Mouse (Mus musculus) kidney, embryonic 14.5 days (tissue): ENCODE data around the gene Fyb2. TPM values are rescaled to one million over a fixed set of nuclear protein-coding genes. Genes with fewer than 3 reads are reported as not detected.

ENCODE experiments used
- ATAC-seq: fragments of 200-750 bp; cut with Nextera tagmentation; 2 replicates; pipeline ENCODE4 v1.8.0; 2017; ENCODE audit warnings: moderate number of reproducible peaks, mild to moderate bottlenecking, moderate TSS enrichment, moderate library complexity; ENCODE audit not compliant: low FRiP score, low TSS enrichment
- H3K27ac ChIP-seq: fragments of 300-500 bp; sonication (generic); 2 replicates; pipeline ENCODE4 v1.5.1; 2014; ENCODE audit warnings: low read depth, mild to moderate bottlenecking, low read length, moderate library complexity, mixed read lengths
- H3K27me3 ChIP-seq: fragments of 300-500 bp; sonication (generic); 2 replicates; pipeline ENCODE4 v1.6.1; 2014; ENCODE audit warnings: mild to moderate bottlenecking, low read length; ENCODE audit not compliant: control insufficient read depth, insufficient read depth
- H3K36me3 ChIP-seq: fragments of 300-500 bp; sonication (generic); 2 replicates; pipeline ENCODE4 v1.6.1; 2014; ENCODE audit warnings: low read length, mixed read lengths; ENCODE audit not compliant: control insufficient read depth, insufficient read depth
- H3K4me1 ChIP-seq: fragments of 300-500 bp; sonication (generic); 2 replicates; pipeline ENCODE4 v1.6.1; 2014; ENCODE audit warnings: low read length, mixed read lengths; ENCODE audit not compliant: control insufficient read depth, insufficient read depth
- H3K4me2 ChIP-seq: fragments of 300-500 bp; sonication (generic); replicated peaks from 2 replicates; pipeline ENCODE4 v1.6.1; 2014; ENCODE audit warnings: low read depth, mild to moderate bottlenecking, low read length
- H3K4me3 ChIP-seq: fragments of 300-500 bp; sonication (generic); 2 replicates; pipeline ENCODE4 v1.5.1; 2014; ENCODE audit warnings: mild to moderate bottlenecking, low read length
- H3K9ac ChIP-seq: fragments of 300-500 bp; sonication (generic); 2 replicates; pipeline ENCODE4 v1.6.1; 2014; ENCODE audit warnings: low read depth, mild to moderate bottlenecking, low read length, moderate library complexity
- H3K9me3 ChIP-seq: fragments of 300-500 bp; sonication (generic); 2 replicates; pipeline ENCODE4 v1.6.1; 2016; ENCODE audit warnings: low read length; ENCODE audit not compliant: control insufficient read depth
- WGBS: fragments of 180-500 bp; shearing (Covaris S2); extraction: QIAGEN DNeasy Blood & Tissue Kit; methylation state at CpG from one replicate; pipeline ENCODE4 v1.1.7; 2014; 5-methylcytosine and 5-hydroxymethylcytosine counted together
- polyA plus RNA-seq: library from polyadenylated mRNA; unstranded; fragments of >200 nt; fragmentation: Nextera tagmentation; extraction: Ambion mirVana; gene quantifications from 2 replicates; pipeline ENCODE4 v1.2.1, GENCODE M21; 2014

The Fyb2 gene
- polyA plus RNA-seq, 1 experiment from 2014 or later, result 0.79 TPM

- Histone ChIP-seq H3K4me3 (no peak overlapping the region), H3K4me2 (no peak overlapping the region)
- ATAC-seq, result no peak
These were observed 20.4 kb downstream of the Fyb2 start for GRCm38 (mm10) chr4:104933620-104934019.

GRCm38 (mm10) chr4:104934997-104935396, 21.7 kb downstream of the Fyb2 start:
- Histone ChIP-seq H3K4me3 (no peak overlapping the region), H3K27me3 (no peaks in the 10 kb centered on the region), H3K9me3 (no peaks in the 10 kb centered on the region), H3K4me2 (no peak overlapping the region), H3K27ac (no peak overlapping the region), H3K36me3 (no peaks in the 10 kb centered on the region), H3K9ac (no peak overlapping the region), H3K4me1 (no peaks in the 10 kb centered on the region)
- ATAC-seq, result no peak
- WGBS, result 59% methylated on average over 3 of the region's 3 CpGs

More at GRCm38 (mm10) chr4:104933620-104934019, 20.4 kb downstream of the Fyb2 start:
- Histone ChIP-seq H3K9me3 (no peaks in the 10 kb centered on the region), H3K9ac (no peak overlapping the region), H3K36me3 (no peaks in the 10 kb centered on the region), H3K4me1 (no peaks in the 10 kb centered on the region), H3K27me3 (no peaks in the 10 kb centered on the region), H3K27ac (no peak overlapping the region)

- ATAC-seq, result no peak
- no peaks in the 10 kb centered on the region for H3K27me3 ChIP-seq
- 67% methylated on average over 3 of the region's 3 CpGs for WGBS
- no peaks in the 10 kb centered on the region for H3K4me1 ChIP-seq
- H3K4me2 ChIP-seq, result no peak overlapping the region
- H3K9me3 ChIP-seq, result no peaks in the 10 kb centered on the region
- H3K36me3 ChIP-seq, result no peaks in the 10 kb centered on the region
- H3K4me3 ChIP-seq, result no peak overlapping the region
- no peak overlapping the region for H3K9ac ChIP-seq
- H3K27ac ChIP-seq, result no peak overlapping the region
These were observed 22.2 kb downstream of the Fyb2 start for GRCm38 (mm10) chr4:104935436-104935835.

GRCm38 (mm10) chr4:104936011-104936410, 22.8 kb downstream of the Fyb2 start:
- H3K9me3 ChIP-seq, result no peaks in the 10 kb centered on the region
- no peak overlapping the region for H3K4me3 ChIP-seq
- H3K27ac ChIP-seq, result no peak overlapping the region
- no peak overlapping the region for H3K4me2 ChIP-seq
- no peak for ATAC-seq
- 30% methylated on average over 9 of the region's 9 CpGs for WGBS
- no peak overlapping the region for H3K9ac ChIP-seq
- H3K36me3 ChIP-seq, result no peaks in the 10 kb centered on the region
- no peaks in the 10 kb centered on the region for H3K4me1 ChIP-seq
- H3K27me3 ChIP-seq, result no peaks in the 10 kb centered on the region

- no peak overlapping the region for H3K27ac ChIP-seq
- no peak overlapping the region for H3K4me3 ChIP-seq
- no peak overlapping the region for H3K9ac ChIP-seq
- H3K4me1 ChIP-seq, result no peaks in the 10 kb centered on the region
- H3K4me2 ChIP-seq, result no peak overlapping the region
- no peaks in the 10 kb centered on the region for H3K27me3 ChIP-seq
- 83% methylated on average over 6 of the region's 6 CpGs for WGBS
- no peaks in the 10 kb centered on the region for H3K9me3 ChIP-seq
- no peaks in the 10 kb centered on the region for H3K36me3 ChIP-seq
- ATAC-seq, result no peak
These were observed 26.3 kb downstream of the Fyb2 start for GRCm38 (mm10) chr4:104939535-104939934.

- no peaks in the 10 kb centered on the region for H3K36me3 ChIP-seq
- no peaks in the 10 kb centered on the region for H3K9me3 ChIP-seq
- H3K4me2 ChIP-seq, result no peak overlapping the region
- no peak overlapping the region for H3K9ac ChIP-seq
- H3K27me3 ChIP-seq, result no peaks in the 10 kb centered on the region
- H3K4me1 ChIP-seq, result no peaks in the 10 kb centered on the region
- 75% methylated on average over 1 of the region's 1 CpGs for WGBS
- no peak overlapping the region for H3K27ac ChIP-seq
- no peak for ATAC-seq
- H3K4me3 ChIP-seq, result no peak overlapping the region
These were observed 28.6 kb downstream of the Fyb2 start for GRCm38 (mm10) chr4:104941895-104942294.

- no peaks in the 10 kb centered on the region for H3K9me3 ChIP-seq
- no peak overlapping the region for H3K4me3 ChIP-seq
- ATAC-seq, result no peak
- no peak overlapping the region for H3K4me2 ChIP-seq
- no peaks in the 10 kb centered on the region for H3K27me3 ChIP-seq
- H3K36me3 ChIP-seq, result no peaks in the 10 kb centered on the region
- H3K9ac ChIP-seq, result no peak overlapping the region
- H3K27ac ChIP-seq, result no peak overlapping the region
- WGBS, result 70% methylated on average over 1 of the region's 1 CpGs
- no peaks in the 10 kb centered on the region for H3K4me1 ChIP-seq
These were observed 31.2 kb downstream of the Fyb2 start for GRCm38 (mm10) chr4:104944482-104944881.

- 52% methylated on average over 4 of the region's 4 CpGs for WGBS
- H3K9me3 ChIP-seq, result no peaks in the 10 kb centered on the region
- H3K4me3 ChIP-seq, result no peak overlapping the region
- ATAC-seq, result no peak
- no peak overlapping the region for H3K27ac ChIP-seq
- H3K9ac ChIP-seq, result no peak overlapping the region
- H3K4me1 ChIP-seq, result no peaks in the 10 kb centered on the region
- no peak overlapping the region for H3K4me2 ChIP-seq
- no peaks in the 10 kb centered on the region for H3K36me3 ChIP-seq
- no peaks in the 10 kb centered on the region for H3K27me3 ChIP-seq
These were observed 35.6 kb downstream of the Fyb2 start for GRCm38 (mm10) chr4:104948886-104949285.

GRCm38 (mm10) chr4:104949304-104949703, 36.0 kb downstream of the Fyb2 start:
- H3K4me3 ChIP-seq, result no peak overlapping the region
- no peak overlapping the region for H3K27ac ChIP-seq
- H3K4me1 ChIP-seq, result no peaks in the 10 kb centered on the region
- H3K27me3 ChIP-seq, result no peaks in the 10 kb centered on the region
- no peak overlapping the region for H3K9ac ChIP-seq
- no peak for ATAC-seq
- no peaks in the 10 kb centered on the region for H3K36me3 ChIP-seq
- WGBS, result 57% methylated on average over 3 of the region's 3 CpGs
- H3K9me3 ChIP-seq, result no peaks in the 10 kb centered on the region
- H3K4me2 ChIP-seq, result no peak overlapping the region
